Mouse (Mus musculus) kidney, postnatal 0 days (tissue): ENCODE data around the gene Zyx. TPM values are rescaled to one million over a fixed set of nuclear protein-coding genes. Genes with fewer than 3 reads are reported as not detected.
A peak's percentile ranks its signal among the peaks of the same experiment; 100 is the strongest.

Experiments
- ATAC-seq: fragments of 200-750 bp; cut with Nextera tagmentation; replicated peaks from 2 replicates; pipeline ENCODE4 v1.8.0; 2017; ENCODE audit warnings: low read depth, moderate number of reproducible peaks, moderate TSS enrichment, moderate library complexity; ENCODE audit not compliant: low FRiP score
- DNase-seq: peaks from one replicate; pipeline ENCODE4 v3.0.0-alpha.2; 2016; ENCODE audit warnings: low spot score
- H3K27ac ChIP-seq: fragments of 300-500 bp; sonication (generic); 2 replicates; pipeline ENCODE4 v1.5.1; 2014; ENCODE audit warnings: mild to moderate bottlenecking
- H3K27me3 ChIP-seq: fragments of 300-500 bp; sonication (generic); 2 replicates; pipeline ENCODE4 v1.6.1; 2014; ENCODE audit warnings: low read length, mixed read lengths; ENCODE audit not compliant: insufficient read depth
- H3K36me3 ChIP-seq: fragments of 300-500 bp; sonication (generic); 2 replicates; pipeline ENCODE4 v1.6.1; 2014; ENCODE audit warnings: low read length, mixed read lengths; ENCODE audit not compliant: insufficient read depth
- H3K4me1 ChIP-seq: fragments of 300-500 bp; sonication (generic); replicated peaks from 2 replicates; pipeline ENCODE4 v1.6.1; 2014; ENCODE audit warnings: antibody characterized with exemption, low read length, mixed read lengths; ENCODE audit not compliant: insufficient read depth
- H3K4me2 ChIP-seq: fragments of 300-500 bp; sonication (generic); 2 replicates; pipeline ENCODE4 v1.6.1; 2014; ENCODE audit warnings: mild to moderate bottlenecking, low read length, moderate library complexity, mixed read lengths
- H3K4me3 ChIP-seq: fragments of 300-500 bp; sonication (generic); replicated peaks from 2 replicates; pipeline ENCODE4 v1.5.1; 2014; ENCODE audit warnings: low read depth, low read length
- H3K9ac ChIP-seq: fragments of 300-500 bp; sonication (generic); 2 replicates; pipeline ENCODE4 v1.6.1; 2014; ENCODE audit warnings: low read depth, low read length
- H3K9me3 ChIP-seq: fragments of 300-500 bp; sonication (generic); replicated peaks from 2 replicates; pipeline ENCODE4 v1.6.1; 2016; ENCODE audit warnings: low read length, inconsistent platforms, mixed read lengths
- CTCF ChIP-seq: IDR thresholded peaks from 2 replicates; pipeline ENCODE4 v1.5.1; 2016; ENCODE audit warnings: antibody characterized with exemption, low read depth, mild to moderate bottlenecking, moderate library complexity
- WGBS: fragments of 180-500 bp; shearing (Covaris S2); extraction: QIAGEN DNeasy Blood & Tissue Kit; methylation state at CpG from one replicate; pipeline ENCODE4 v1.1.7; 2014; 5-methylcytosine and 5-hydroxymethylcytosine counted together
- polyA plus RNA-seq: library from polyadenylated mRNA; unstranded; fragments of >200 nt; fragmentation: Nextera tagmentation; extraction: Ambion mirVana; gene quantifications from 2 replicates; pipeline ENCODE4 v1.2.1, GENCODE M21; 2015

Gene Zyx
- polyA plus RNA-seq, 1 experiment from 2014 or later = 92.9 TPM

DNA sequence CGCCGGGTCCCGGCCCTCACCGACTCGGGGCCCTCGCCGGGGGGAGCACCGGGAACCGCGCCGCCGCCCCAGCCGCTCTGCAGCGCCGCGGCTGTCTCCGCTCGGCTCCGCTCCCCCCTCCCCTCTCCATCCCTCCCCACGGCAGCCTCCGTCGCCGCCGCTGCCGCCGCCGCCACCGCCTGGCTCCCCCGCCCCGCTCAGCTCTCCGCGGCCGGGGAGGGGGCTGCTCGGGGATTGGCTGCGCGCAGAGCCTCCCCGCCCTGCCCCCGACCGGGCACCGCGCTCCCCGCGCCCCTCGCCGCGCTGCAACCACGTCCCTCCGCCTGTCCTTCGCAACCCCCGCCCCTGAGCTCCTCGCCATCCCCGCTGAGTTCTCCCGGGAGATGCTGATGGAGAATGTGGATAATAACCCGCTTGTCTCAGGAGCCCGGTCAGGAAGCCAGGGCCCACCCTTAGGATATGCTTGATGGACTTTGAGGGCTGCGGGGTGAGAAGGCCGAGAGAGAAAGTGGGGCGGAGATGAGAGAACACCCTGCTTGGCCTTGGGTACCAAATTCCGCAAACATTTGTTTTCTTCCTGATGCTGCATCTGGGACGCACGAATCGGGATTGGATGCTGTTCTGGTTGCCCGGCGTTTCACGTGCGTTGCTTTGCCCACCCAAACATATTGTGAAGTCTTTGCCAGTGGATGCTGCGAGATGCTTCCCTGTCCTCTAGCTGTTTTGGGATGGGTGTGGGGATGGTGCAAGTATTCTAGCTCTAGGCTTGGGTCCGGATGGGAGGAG lies 24.8 kb upstream of the Zyx start, which contains the start of gene Fam131b:
Gene Fam131b, minus strand, starts transcription at position 162 of the 786 bp plus-strand sequence.
- Histone ChIP-seq H3K9ac (peak within 1 kb of the TSS; percentile 45), H3K4me2 (peak within 1 kb of the TSS; percentile 89), H3K27ac (no peak within 1 kb of the TSS), H3K9me3 (no peaks in the 10 kb centered on the region), H3K4me1 (peaks cover 6% of the 10 kb centered on the region; the same call in 1 of the 2 replicates), H3K4me3 (peak within 1 kb of the TSS; percentile 42), H3K36me3 (no peaks in the 10 kb centered on the region), H3K27me3 (peaks cover 15% of the 10 kb centered on the region; the same call in 1 of the 2 replicates)
- WGBS = under 1% methylated on average over 37 of the region's 68 CpGs
- peak; percentile 15 for DNase-seq
- TF ChIP-seq CTCF = no peak
- ATAC-seq = peak; percentile 63

DNA sequence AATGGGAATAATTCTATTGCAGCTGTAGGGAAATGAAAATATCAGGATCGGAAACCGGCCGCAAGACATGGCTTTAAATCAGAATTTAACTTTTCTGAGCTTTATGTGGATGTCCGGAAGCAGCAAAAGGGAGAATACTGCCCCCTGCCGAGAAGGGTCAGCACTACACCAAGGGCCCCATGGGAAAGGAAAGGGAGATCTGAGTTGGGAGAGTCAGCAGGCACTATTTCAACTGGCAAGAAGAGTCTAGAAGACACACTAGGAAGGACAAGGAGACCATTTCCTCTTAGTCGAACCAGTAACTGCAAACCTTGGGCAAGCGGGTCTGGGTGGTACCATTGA lies 24.2 kb upstream of the Zyx start:
- no peaks in the 10 kb centered on the region for H3K36me3 ChIP-seq
- H3K4me2 ChIP-seq = peak overlapping the region; percentile 89
- H3K9ac ChIP-seq = no peak overlapping the region
- ATAC-seq (0 out of 2 replicates have a peak, but pooled peaks have one; percentile 17), DNase-seq (peak; percentile 77)
- no peak overlapping the region for H3K27ac ChIP-seq
- peaks cover 15% of the 10 kb centered on the region; the same call in 1 of the 2 replicates for H3K27me3 ChIP-seq
- no peaks in the 10 kb centered on the region for H3K9me3 ChIP-seq
- H3K4me1 ChIP-seq = peaks cover 6% of the 10 kb centered on the region; the same call in 1 of the 2 replicates
- H3K4me3 ChIP-seq = peak overlapping the region; percentile 42
- WGBS = 4% methylated on average over 7 of the region's 7 CpGs
- peak; percentile 83 for TF ChIP-seq CTCF

- ATAC-seq (no peak), DNase-seq (no peak)
- H3K9me3 ChIP-seq = no peaks in the 10 kb centered on the region
- no peak overlapping the region for H3K4me3 ChIP-seq
- H3K4me2 ChIP-seq = no peak overlapping the region
- WGBS = 90% methylated on average over 3 of the region's 3 CpGs
- no peak for TF ChIP-seq CTCF
- H3K36me3 ChIP-seq = no peaks in the 10 kb centered on the region
- peaks cover 6% of the 10 kb centered on the region; the same call in 1 of the 2 replicates for H3K4me1 ChIP-seq
- H3K27me3 ChIP-seq = peaks cover 15% of the 10 kb centered on the region; the same call in 1 of the 2 replicates
- no peak overlapping the region for H3K27ac ChIP-seq
- no peak overlapping the region for H3K9ac ChIP-seq
Measured at GRCm38 (mm10) chr6:42326509-42326908, 22.9 kb upstream of the Zyx start.

DNA sequence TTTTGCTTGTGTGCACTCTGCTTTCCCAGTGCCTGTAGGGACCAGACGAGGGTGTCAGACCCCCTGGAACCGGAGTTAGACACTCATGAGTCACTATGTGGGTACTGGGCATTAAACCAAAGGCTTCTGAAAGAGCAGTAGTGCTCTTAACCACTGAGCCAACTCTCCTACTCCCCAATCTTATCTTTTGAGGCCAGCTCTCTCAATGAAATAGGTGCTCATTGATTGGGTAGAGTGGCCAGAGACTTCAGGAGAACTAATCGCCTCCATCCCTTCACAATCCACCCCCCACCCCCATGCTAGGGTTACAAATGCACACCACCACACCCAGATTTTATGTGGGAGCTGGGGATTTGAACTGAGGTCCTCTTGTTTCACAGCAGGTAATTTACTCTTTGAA lies 20.7 kb upstream of the Zyx start:
- ATAC-seq (no peak), DNase-seq (no peak)
- WGBS = 73% methylated on average over 3 of the region's 3 CpGs
- H3K27me3 ChIP-seq = peaks cover 9% of the 10 kb centered on the region; the same call in 1 of the 2 replicates
- TF ChIP-seq CTCF = no peak
- H3K9ac ChIP-seq = no peak overlapping the region
- no peak overlapping the region for H3K27ac ChIP-seq
- no peak overlapping the region for H3K4me2 ChIP-seq
- H3K9me3 ChIP-seq = no peaks in the 10 kb centered on the region
- H3K4me1 ChIP-seq = peaks cover 3% of the 10 kb centered on the region; the same call in 1 of the 2 replicates
- no peak overlapping the region for H3K4me3 ChIP-seq
- no peaks in the 10 kb centered on the region for H3K36me3 ChIP-seq

- no peak overlapping the region for H3K27ac ChIP-seq
- no peaks in the 10 kb centered on the region for H3K36me3 ChIP-seq
- no peaks in the 10 kb centered on the region for H3K4me1 ChIP-seq
- H3K9ac ChIP-seq = no peak overlapping the region
- WGBS = 70% methylated on average over 3 of the region's 3 CpGs
- no peak overlapping the region for H3K4me3 ChIP-seq
- no peaks in the 10 kb centered on the region for H3K9me3 ChIP-seq
- DNase-seq (no peak), ATAC-seq (no peak)
- H3K4me2 ChIP-seq = no peak overlapping the region
- TF ChIP-seq CTCF = no peak
- H3K27me3 ChIP-seq = no peaks in the 10 kb centered on the region
Measured at GRCm38 (mm10) chr6:42330216-42330615, 19.2 kb upstream of the Zyx start.

DNA sequence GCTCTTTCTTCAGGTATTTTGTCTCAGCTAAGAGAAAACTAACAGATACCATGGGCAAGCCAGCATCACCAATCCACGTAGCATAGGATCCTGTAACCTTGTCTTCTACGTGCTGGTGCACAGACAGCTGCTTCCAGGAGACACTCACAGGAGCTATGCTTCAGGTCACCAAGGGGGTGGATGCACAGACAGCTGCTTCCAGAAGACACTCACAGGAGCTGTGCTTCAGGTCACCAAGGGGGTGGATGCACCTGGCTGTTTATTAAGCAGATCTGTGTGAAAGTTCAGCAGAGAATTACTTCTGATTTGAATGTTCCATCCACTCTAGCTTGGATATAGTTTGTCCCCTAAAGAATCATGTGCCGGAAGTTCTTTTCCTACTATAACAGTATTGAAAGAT lies 18.5 kb upstream of the Zyx start:
- peak; percentile 79 for ATAC-seq

More for the DNA sequence above, 18.5 kb upstream of the Zyx start:
- H3K4me1 ChIP-seq = no peaks in the 10 kb centered on the region
- DNase-seq = no peak
- H3K4me3 ChIP-seq = no peak overlapping the region
- H3K9me3 ChIP-seq = no peaks in the 10 kb centered on the region
- no peak overlapping the region for H3K27ac ChIP-seq
- WGBS = 87% methylated on average over 3 of the region's 3 CpGs
- no peaks in the 10 kb centered on the region for H3K36me3 ChIP-seq
- TF ChIP-seq CTCF = no peak
- no peaks in the 10 kb centered on the region for H3K27me3 ChIP-seq
- H3K4me2 ChIP-seq = no peak overlapping the region
- no peak overlapping the region for H3K9ac ChIP-seq
